Comparison of ENCODE assay signal across 14 mouse cellular contexts in genomic region chr14:98067273-98067905, GRCm38 (mm10).
DNase-seq lines count a peak whose midpoint lies in the region; ATAC-seq and TF ChIP-seq lines count a peak whose summit lies in the region.
"Had no signal": no experiment of that assay in that cellular context is flagged by ENCODE, and none has a peak within 500 bp of the region (broad histone marks: within the 10 kb centered on the region; RNA-seq: fewer than 3 reads in every experiment).

No protein-coding gene starts in this region.

- ATAC-seq in monocyte, adult 5-6 weeks (replicated peaks; ENCODE audit: insufficient number of reproducible peaks, low FRiP score, low TSS enrichment, poor library complexity, severe bottlenecking), result no peak
- ATAC-seq: activated CD4-positive, CD25-positive, alpha-beta regulatory T cell, adult 4 months; forebrain, embryonic 14.5 days had no signal

- H3K4me1 ChIP-seq in kidney, adult 2 months (ENCODE audit: control insufficient read depth, insufficient read depth, low read length), result peaks cover 8% of the 10 kb centered on the region
- H3K4me1 ChIP-seq: limb, embryonic 15.5 days had no signal

- no peak for TF ChIP-seq CTCF in kidney, adult 2 months (conservative IDR thresholded peaks at IDR 0.05; ENCODE audit: insufficient read depth, insufficient read length, low read depth, low read length)
- no peak for TF ChIP-seq CTCF in C2C12 (IDR thresholded peaks at IDR 0.05; ENCODE audit: control insufficient read depth, insufficient read depth, insufficient read length)

- no peaks in the 10 kb centered on the region for H3K27me3 ChIP-seq in kidney, adult 2 months (replicated peaks; ENCODE audit: control insufficient read depth, insufficient read depth, low read length)
- no peaks in the 10 kb centered on the region for H3K27me3 ChIP-seq in C2C12 (ENCODE audit: control insufficient read depth, insufficient read depth, insufficient read length)
- H3K27me3 ChIP-seq: heart, embryonic 13.5 days; limb, embryonic 15.5 days; midbrain, embryonic 12.5 days had no signal

- 40% methylated on average over 4 of the region's 4 CpGs for WGBS in kidney, adult 2 months

- no peak overlapping the region for H3ac ChIP-seq in C2C12 (ENCODE audit: control insufficient read depth, insufficient read length, low read depth)

- H3K79me2 ChIP-seq in C2C12 (ENCODE audit: control insufficient read depth, insufficient read depth), result no peaks in the 10 kb centered on the region

- H3K4me3 ChIP-seq in kidney, adult 2 months (ENCODE audit: insufficient read depth, low read depth, low read length), result no peak overlapping the region
- H3K4me3 ChIP-seq in C2C12 (ENCODE audit: insufficient read depth, poor library complexity, severe bottlenecking), result no peak overlapping the region
- H3K4me3 ChIP-seq: heart, embryonic 13.5 days; limb, embryonic 15.5 days; midbrain, embryonic 12.5 days had no signal

- H3K27ac ChIP-seq in kidney, adult 2 months (ENCODE audit: insufficient read depth, low read depth, low read length), result no peak overlapping the region
- H3K27ac ChIP-seq: heart, embryonic 13.5 days; limb, embryonic 15.5 days; midbrain, embryonic 12.5 days; stomach, postnatal 0 days had no signal

- peak; percentile 45 for DNase-seq in kidney, adult 2 months
- no peak for DNase-seq in kidney, adult 8-10 months
- DNase-seq in adipocyte (ENCODE audit: low spot score), result peak; percentile 70
- DNase-seq in lung, postnatal 10 days, result peak; percentile 41
- DNase-seq in neural tube, embryonic 10.5 days (ENCODE audit: extremely low spot score, low spot score), result no peak
- DNase-seq: right cerebral cortex, postnatal 25 days had no signal

- no peaks in the 10 kb centered on the region for H3K36me3 ChIP-seq in kidney, adult 2 months (ENCODE audit: control insufficient read depth, insufficient read depth, low read length)
- H3K36me3 ChIP-seq in C2C12 (ENCODE audit: control insufficient read depth, insufficient read depth), result no peaks in the 10 kb centered on the region
- H3K36me3 ChIP-seq: heart, embryonic 13.5 days; limb, embryonic 15.5 days; midbrain, embryonic 12.5 days had no signal

- TF ChIP-seq POLR2A in kidney, adult 2 months (IDR thresholded peaks at IDR 0.05; ENCODE audit: low read depth, low read length), result no peak

- H3K79me3 ChIP-seq in C2C12 (ENCODE audit: low read depth), result no peaks in the 10 kb centered on the region

TF ChIP-seq in C2C12, 6 proteins besides CTCF, POLR2A, EP300 and RAD21:
- peak; percentile 23 for TF ChIP-seq CEBPB (IDR thresholded peaks at IDR 0.05; ENCODE audit: low read depth)
- no peak for TF ChIP-seq USF1 (IDR thresholded peaks at IDR 0.05; ENCODE audit: low read depth)
- TF ChIP-seq MYOD1 (IDR thresholded peaks at IDR 0.05; ENCODE audit: control insufficient read depth, insufficient read length, low read depth), result no peak
- TF ChIP-seq MAX (IDR thresholded peaks at IDR 0.05), result no peak
- no peak for TF ChIP-seq FOSL1 (IDR thresholded peaks at IDR 0.05; ENCODE audit: insufficient read depth, low read length, poor library complexity, severe bottlenecking)
- no peak for TF ChIP-seq MYOG (IDR thresholded peaks at IDR 0.05; ENCODE audit: control insufficient read depth, extremely low read depth, insufficient read length)

Comparison
In these comparisons a context has a peak if more than half of its experiments do, and no peak if none do; other contexts are left out.
1. DNase-seq: peak in kidney, adult 2 months (single experiment), adipocyte (single experiment) and lung, postnatal 10 days (single experiment); none in kidney, adult 8-10 months (0 of 2) and neural tube, embryonic 10.5 days (single experiment).